Mouse (Mus musculus): ENCODE data around the gene Slc36a1. TPM values are rescaled to one million over a fixed set of nuclear protein-coding genes. Genes with fewer than 3 reads are reported as not detected.
A peak's percentile ranks its signal among the peaks of the same experiment; 100 is the strongest.

Gene Slc36a1
- polyA plus RNA-seq, 2 experiments, result 1.7 to 7.9 TPM

DNA sequence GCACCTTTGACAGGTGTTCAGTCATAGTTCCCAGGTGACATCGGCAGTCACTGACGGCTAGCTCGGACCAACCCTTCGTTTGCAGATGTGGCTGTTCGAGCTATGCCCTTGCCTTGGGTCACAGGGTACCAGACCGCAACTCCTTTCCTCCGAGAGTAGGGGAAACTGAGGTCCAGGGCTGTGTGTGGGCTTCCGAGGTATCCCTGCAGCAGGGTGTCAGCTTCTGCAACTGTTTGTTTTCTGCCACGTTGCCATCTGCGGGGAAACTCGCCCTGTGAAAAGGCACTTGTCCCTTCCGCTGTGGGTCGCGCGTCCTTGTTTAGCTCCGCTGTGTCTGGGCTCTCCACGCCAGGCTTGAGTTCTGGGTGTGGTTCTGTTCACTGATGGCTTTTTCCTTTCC, 452 bp downstream of the Slc36a1 start:
- Histone ChIP-seq H3K36me3 (replicated peaks; ENCODE audit: control insufficient read depth, insufficient read depth, low read depth) (no peaks in the 10 kb centered on the region), H3K27ac (no peak overlapping the region), H3K4me2 (ENCODE audit: low read depth) (peak overlapping the region; percentile 81), H3K27me3 (ENCODE audit: control insufficient read depth, insufficient read depth, low read length) (no peaks in the 10 kb centered on the region), H3K4me3 (ENCODE audit: insufficient read depth in 1 of 2, low read depth in 2 of 2, low read length in 2 of 2) (peak overlapping the region; percentile 76 to 91), H3K4me1 (replicated peaks; ENCODE audit: control insufficient read depth in 2 of 2, insufficient read depth in 2 of 2, low read length in 1 of 2) (peaks cover 0 to 7% of the 10 kb centered on the region in 2 experiments; a peak in 2 of 4 replicates), H3K9ac (replicated peaks) (peak overlapping the region; percentile 80), H3K9me3 (ENCODE audit: control insufficient read depth, low read length) (no peaks in the 10 kb centered on the region)
- no peak for DNase-seq (ENCODE audit: low read depth in 3 of 3, low spot score in 3 of 3)
- TF ChIP-seq CTCF (IDR thresholded peaks at IDR 0.05; ENCODE audit: low read depth) (no peak), EP300 (IDR thresholded peaks at IDR 0.05; ENCODE audit: low read depth) (no peak)
- ATAC-seq (ENCODE audit: insufficient read depth), result peak; percentile 54; the same call in 1 of the 2 replicates
- WGBS (ENCODE audit: insufficient replicate concordance), result 4% methylated on average over 17 of the region's 17 CpGs

DNA sequence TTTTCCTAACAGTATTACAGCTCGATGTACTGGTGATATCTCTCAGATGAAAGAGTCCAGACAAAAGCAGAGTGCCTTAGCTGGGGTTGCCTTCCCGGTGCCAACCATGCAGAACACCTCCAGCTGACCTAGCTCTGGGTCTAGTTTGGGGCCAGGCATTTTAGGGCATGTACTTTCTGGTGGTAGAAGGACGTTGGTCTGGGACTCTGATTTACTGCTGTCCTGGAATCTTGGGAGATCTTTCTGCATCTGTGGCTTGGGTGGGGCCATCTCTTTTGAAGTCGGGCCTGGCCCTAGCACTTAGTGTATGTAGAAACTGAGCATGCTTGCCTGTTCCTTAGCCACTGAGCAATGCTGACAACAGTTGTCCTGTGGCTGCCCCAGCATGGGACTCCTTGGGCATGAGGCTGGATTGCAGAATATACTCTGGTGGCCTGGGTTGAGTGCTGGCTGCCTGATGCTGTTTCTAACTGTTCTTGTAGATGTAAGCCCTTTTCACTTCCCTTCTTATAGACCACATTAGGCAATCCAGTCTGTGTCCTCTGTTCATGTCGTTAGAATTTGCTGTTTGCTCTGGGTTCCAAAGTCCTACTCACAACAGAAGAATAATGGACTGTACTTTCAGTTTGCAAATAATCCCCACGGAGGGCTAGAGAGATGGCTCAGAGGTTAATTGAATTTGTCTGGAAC, 4.0 kb downstream of the Slc36a1 start:
- ATAC-seq (ENCODE audit: insufficient read depth) (peak; percentile 17; the same call in 1 of the 2 replicates), DNase-seq (ENCODE audit: low read depth in 3 of 3, low spot score in 3 of 3) (peak in 2 of 3 experiments; percentile 26 to 29)
- Histone ChIP-seq H3K9me3 (ENCODE audit: control insufficient read depth, low read length) (no peaks in the 10 kb centered on the region), H3K4me1 (replicated peaks; ENCODE audit: control insufficient read depth in 2 of 2, insufficient read depth in 2 of 2, low read length in 1 of 2) (peaks cover 0 to 16% of the 10 kb centered on the region in 2 experiments; a peak in 2 of 4 replicates), H3K9ac (replicated peaks) (no peak overlapping the region), H3K27me3 (ENCODE audit: control insufficient read depth, insufficient read depth, low read length) (no peaks in the 10 kb centered on the region), H3K4me3 (ENCODE audit: insufficient read depth in 1 of 2, low read depth in 2 of 2, low read length in 2 of 2) (0 out of 4 replicates have a peak overlapping the region, but pooled peaks of 1 of the 2 experiments have one; percentile 2), H3K36me3 (replicated peaks; ENCODE audit: control insufficient read depth, insufficient read depth, low read depth) (no peaks in the 10 kb centered on the region; the same call in 1 of the 2 replicates), H3K4me2 (ENCODE audit: low read depth) (peak overlapping the region; percentile 48), H3K27ac (no peak overlapping the region; the same call in 1 of the 2 replicates)
- TF ChIP-seq EP300 (IDR thresholded peaks at IDR 0.05; ENCODE audit: low read depth), result no peak
- TF ChIP-seq CTCF (IDR thresholded peaks at IDR 0.05; ENCODE audit: low read depth), result no peak
- 37% methylated on average over 6 of the region's 6 CpGs for WGBS (ENCODE audit: insufficient replicate concordance)

DNA sequence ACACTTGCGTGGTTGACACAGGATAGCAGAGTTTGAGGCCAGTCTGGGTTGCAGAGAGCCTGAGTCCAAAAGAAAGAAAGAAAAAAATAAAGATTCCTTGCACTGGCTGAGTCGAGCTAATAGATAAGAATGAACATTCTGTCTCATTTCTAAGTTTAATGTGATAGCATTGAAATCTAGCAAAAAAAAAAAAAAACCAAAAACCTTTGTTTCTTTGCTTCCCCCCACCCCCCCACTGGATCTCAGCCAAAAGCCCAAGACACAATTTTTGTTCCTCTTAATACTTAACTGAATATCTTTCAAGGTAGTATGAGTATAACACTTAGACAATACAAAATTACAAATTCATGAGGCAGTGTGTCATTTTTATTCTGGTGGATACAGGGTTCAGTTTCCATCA, 4.9 kb downstream of the Slc36a1 start:
- H3K27ac ChIP-seq, result peak overlapping the region; percentile 13; the same call in 1 of the 2 replicates
- no peaks in the 10 kb centered on the region for H3K27me3 ChIP-seq (ENCODE audit: control insufficient read depth, insufficient read depth, low read length)
- H3K4me1 ChIP-seq (replicated peaks; ENCODE audit: control insufficient read depth in 2 of 2, insufficient read depth in 2 of 2, low read length in 1 of 2), result peaks cover 0 to 19% of the 10 kb centered on the region in 2 experiments; a peak in 2 of 4 replicates
- H3K9ac ChIP-seq (replicated peaks), result no peak overlapping the region
- peak overlapping the region; percentile 48 for H3K4me2 ChIP-seq (ENCODE audit: low read depth)
- H3K4me3 ChIP-seq (ENCODE audit: insufficient read depth in 1 of 2, low read depth in 2 of 2, low read length in 2 of 2), result no peak overlapping the region
- no peaks in the 10 kb centered on the region for H3K9me3 ChIP-seq (ENCODE audit: control insufficient read depth, low read length)
- no peak for ATAC-seq (ENCODE audit: insufficient read depth)
- DNase-seq (ENCODE audit: low read depth in 3 of 3, low spot score in 3 of 3), result no peak
- H3K36me3 ChIP-seq (replicated peaks; ENCODE audit: control insufficient read depth, insufficient read depth, low read depth), result no peaks in the 10 kb centered on the region; the same call in 1 of the 2 replicates
- WGBS (ENCODE audit: insufficient replicate concordance), result 26% methylated on average over 2 of the region's 2 CpGs
- TF ChIP-seq CTCF (IDR thresholded peaks at IDR 0.05; ENCODE audit: low read depth) (no peak), EP300 (IDR thresholded peaks at IDR 0.05; ENCODE audit: low read depth) (no peak)

DNA sequence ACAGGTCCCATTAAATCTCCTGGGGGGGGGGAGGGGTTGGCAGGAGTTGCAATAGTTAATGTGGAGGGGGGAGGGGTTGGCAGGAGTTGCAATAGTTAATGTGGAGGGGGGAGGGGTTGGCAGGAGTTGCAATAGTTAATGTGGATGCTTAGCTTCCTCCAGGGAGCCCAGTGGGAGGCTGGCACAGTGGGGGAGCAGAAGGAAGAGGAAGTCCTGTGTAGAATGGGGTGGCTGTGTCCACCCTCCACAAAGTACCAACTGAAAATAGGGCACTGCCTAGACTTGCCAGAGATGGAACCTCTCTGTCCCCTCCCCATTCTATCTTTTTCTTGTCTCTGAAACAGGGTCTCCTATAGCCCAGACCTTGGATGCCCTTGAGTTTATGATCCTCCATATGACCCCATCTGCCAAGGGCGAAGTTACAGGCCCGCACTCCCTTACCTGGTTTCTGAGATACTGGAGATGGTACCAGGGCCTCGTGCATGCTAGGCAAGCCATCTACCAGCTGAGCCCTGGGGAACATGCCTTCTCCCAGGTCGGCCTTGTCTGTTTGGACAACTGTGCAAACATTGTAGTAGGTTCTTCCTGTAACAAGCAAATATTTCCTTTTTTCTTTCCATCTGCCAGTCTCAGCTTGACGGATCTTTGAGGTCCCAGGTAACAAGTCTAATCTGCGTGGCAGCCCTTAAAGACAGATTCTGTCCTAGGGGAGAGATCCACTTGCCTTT, 5.6 kb downstream of the Slc36a1 start:
- H3K4me1 ChIP-seq (replicated peaks; ENCODE audit: control insufficient read depth in 2 of 2, insufficient read depth in 2 of 2, low read length in 1 of 2), result peaks cover 0 to 22% of the 10 kb centered on the region in 2 experiments; a peak in 2 of 4 replicates
- H3K4me3 ChIP-seq (ENCODE audit: insufficient read depth in 1 of 2, low read depth in 2 of 2, low read length in 2 of 2), result no peak overlapping the region
- no peak for TF ChIP-seq CTCF (IDR thresholded peaks at IDR 0.05; ENCODE audit: low read depth)
- no peak for TF ChIP-seq EP300 (IDR thresholded peaks at IDR 0.05; ENCODE audit: low read depth)
- ATAC-seq (ENCODE audit: insufficient read depth) (0 out of 2 replicates have a peak, but pooled peaks have one; percentile 17), DNase-seq (ENCODE audit: low read depth in 3 of 3, low spot score in 3 of 3) (no peak)
- no peaks in the 10 kb centered on the region for H3K9me3 ChIP-seq (ENCODE audit: control insufficient read depth, low read length)
- H3K27ac ChIP-seq, result no peak overlapping the region
- H3K27me3 ChIP-seq (ENCODE audit: control insufficient read depth, insufficient read depth, low read length), result no peaks in the 10 kb centered on the region
- WGBS (ENCODE audit: insufficient replicate concordance), result 64% methylated on average over 6 of the region's 6 CpGs
- H3K4me2 ChIP-seq (ENCODE audit: low read depth), result peak overlapping the region; percentile 35; the same call in 1 of the 2 replicates
- H3K36me3 ChIP-seq (replicated peaks; ENCODE audit: control insufficient read depth, insufficient read depth, low read depth), result no peaks in the 10 kb centered on the region; the same call in 1 of the 2 replicates
- no peak overlapping the region for H3K9ac ChIP-seq (replicated peaks)

DNA sequence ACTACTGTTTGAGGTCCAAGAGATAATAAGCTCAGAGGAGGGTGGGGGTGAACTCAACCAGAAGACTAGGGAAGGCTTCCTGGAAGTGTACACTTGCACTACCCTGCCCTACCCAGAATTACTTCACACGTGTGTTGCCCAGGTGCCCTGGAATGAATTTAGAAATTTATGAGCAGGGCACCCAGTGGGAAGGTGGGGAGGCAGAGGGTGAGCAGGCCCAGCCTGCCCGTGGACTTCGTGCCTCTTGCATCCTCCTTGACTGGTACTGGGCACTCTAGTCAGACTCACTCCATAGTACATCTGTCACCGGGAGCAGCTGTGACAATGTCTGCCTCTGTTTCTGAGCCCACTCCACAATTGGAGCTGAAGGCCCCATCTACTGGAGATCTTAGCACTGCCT, 9.4 kb downstream of the Slc36a1 start:
- Histone ChIP-seq H3K4me1 (replicated peaks; ENCODE audit: control insufficient read depth in 2 of 2, insufficient read depth in 2 of 2, low read length in 1 of 2) (peaks cover 0 to 22% of the 10 kb centered on the region in 2 experiments; a peak in 2 of 4 replicates), H3K4me2 (ENCODE audit: low read depth) (no peak overlapping the region), H3K9ac (replicated peaks) (no peak overlapping the region), H3K4me3 (ENCODE audit: insufficient read depth in 1 of 2, low read depth in 2 of 2, low read length in 2 of 2) (no peak overlapping the region), H3K27ac (no peak overlapping the region), H3K9me3 (ENCODE audit: control insufficient read depth, low read length) (no peaks in the 10 kb centered on the region), H3K36me3 (replicated peaks; ENCODE audit: control insufficient read depth, insufficient read depth, low read depth) (no peaks in the 10 kb centered on the region; the same call in 1 of the 2 replicates), H3K27me3 (ENCODE audit: control insufficient read depth, insufficient read depth, low read length) (no peaks in the 10 kb centered on the region)
- WGBS (ENCODE audit: insufficient replicate concordance), result 71% methylated on average over 4 of the region's 4 CpGs
- DNase-seq (ENCODE audit: low read depth in 3 of 3, low spot score in 3 of 3) (no peak), ATAC-seq (ENCODE audit: insufficient read depth) (no peak)
- TF ChIP-seq EP300 (IDR thresholded peaks at IDR 0.05; ENCODE audit: low read depth) (no peak), CTCF (IDR thresholded peaks at IDR 0.05; ENCODE audit: low read depth) (no peak)
